Mouse (Mus musculus) kidney, adult 2 months (tissue): Measurements from ENCODE around the gene Gm498.

Source experiments
- CTCF ChIP-seq: fragments of 200-500 bp; conservative IDR thresholded peaks from 2 replicates; pipeline ENCODE4 v1.5.1; 2011; ENCODE audit warnings: low read depth, mild to moderate bottlenecking, control low read depth, low read length, moderate library complexity, mixed read lengths; ENCODE audit not compliant: insufficient read depth, insufficient read length
- POLR2A ChIP-seq: fragments of 200-500 bp; IDR thresholded peaks from one replicate; pipeline ENCODE4 v1.6.1; 2011; ENCODE audit warnings: low read depth, low read length, control low read depth

DNA sequence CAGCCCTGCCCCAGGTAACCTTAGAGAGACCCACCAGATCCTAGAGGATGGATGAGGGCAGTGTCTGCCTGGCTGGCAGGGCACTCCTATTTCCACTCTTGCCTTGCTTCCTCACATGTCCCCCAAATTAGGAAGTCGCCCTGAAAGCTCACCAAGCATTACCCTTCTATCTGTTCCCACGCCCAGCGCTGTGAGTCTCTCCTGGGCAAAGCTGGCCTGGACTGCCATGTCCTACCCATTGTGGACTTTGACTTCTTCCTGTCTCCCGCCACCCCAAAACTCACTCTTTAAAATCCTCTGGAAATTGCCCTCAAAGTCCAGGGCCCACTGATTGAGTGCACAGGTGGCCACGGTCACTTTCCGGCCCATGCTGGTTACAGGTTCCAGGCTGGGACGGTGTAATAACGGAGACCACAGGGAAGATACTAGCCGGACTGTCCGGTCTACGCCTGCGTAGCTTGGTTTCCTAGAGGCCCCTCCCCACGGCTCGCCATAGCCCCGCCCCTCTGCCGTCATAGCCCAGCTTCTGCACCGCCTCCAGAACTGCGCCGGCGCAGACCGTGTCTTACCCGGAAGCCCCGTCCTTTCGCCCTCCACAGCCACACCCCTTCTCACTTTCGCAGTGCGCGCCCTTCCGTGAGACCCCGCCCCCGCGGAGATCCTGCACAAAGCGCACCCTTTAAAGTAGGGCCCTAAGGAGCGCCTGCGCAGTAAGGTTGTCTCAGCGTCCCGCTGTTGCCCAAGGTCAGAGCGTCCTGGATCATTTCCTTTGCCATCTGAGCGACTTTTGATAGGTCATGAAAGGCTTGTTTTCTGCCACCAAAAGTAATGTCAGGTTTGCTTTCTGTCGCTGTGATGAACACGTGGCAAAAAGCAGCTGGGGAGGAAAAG lies 44.0 kb upstream of the Gm498 start, which contains the start of the genes Nadsyn1 and Dhcr7:
- TF ChIP-seq CTCF (no peak), POLR2A (peak; percentile 89)
